In genomic region chr7:75118022-75118673, GRCm38 (mm10) we compare ENCODE assay signal across 8 mouse cellular contexts.
DNase-seq lines count a peak whose midpoint lies in the region; ATAC-seq lines count a peak whose summit lies in the region.

No protein-coding gene starts in this region.

- H3K9me3 ChIP-seq in kidney, embryonic 15.5 days (replicated peaks): no peaks in the 10 kb centered on the region
- H3K9me3 ChIP-seq in lung, embryonic 15.5 days: no peaks in the 10 kb centered on the region

- H3K9ac ChIP-seq in kidney, embryonic 15.5 days: no peak overlapping the region
- peak overlapping the region; percentile 34; the same call in 1 of the 2 replicates for H3K9ac ChIP-seq in lung, embryonic 15.5 days

- intact Hi-C loops in heart, postnatal 25 days (cut with DNase I): loop anchor here (10.0 kb wide), 1 partner anchor 1093 kb away; no protein-coding TSS in a partner anchor

- H3K4me3 ChIP-seq in kidney, embryonic 15.5 days (replicated peaks): peak overlapping the region; percentile 32
- peak overlapping the region; percentile 26 for H3K4me3 ChIP-seq in lung, embryonic 15.5 days

- 48% methylated on average over 7 of the region's 7 CpGs for WGBS in kidney, embryonic 15.5 days
- WGBS in lung, embryonic 15.5 days: 27% methylated on average over 7 of the region's 7 CpGs

- no peaks in the 10 kb centered on the region for H3K36me3 ChIP-seq in kidney, embryonic 15.5 days
- H3K36me3 ChIP-seq in lung, embryonic 15.5 days: no peaks in the 10 kb centered on the region

- H3K27me3 ChIP-seq in kidney, embryonic 15.5 days: no peaks in the 10 kb centered on the region; the same call in 1 of the 2 replicates
- no peaks in the 10 kb centered on the region for H3K27me3 ChIP-seq in lung, embryonic 15.5 days

- peak; percentile 93 for DNase-seq in heart, adult 11 months
- DNase-seq in heart, postnatal 25 days (ENCODE audit: low spot score): no peak
- peak; percentile 86 for DNase-seq in brain, adult 2 months (ENCODE audit: low read depth, low spot score)
- peak; percentile 33 to 41 for DNase-seq in heart, adult 9 months (ENCODE audit: low spot score in 2 of 2)
- DNase-seq in retina, postnatal 1 day: peak; percentile 72

- no peaks in the 10 kb centered on the region for H3K4me1 ChIP-seq in kidney, embryonic 15.5 days
- no peaks in the 10 kb centered on the region for H3K4me1 ChIP-seq in lung, embryonic 15.5 days

- H3K27ac ChIP-seq in kidney, embryonic 15.5 days: no peak overlapping the region
- H3K27ac ChIP-seq in lung, embryonic 15.5 days: no peak overlapping the region

- H3K4me2 ChIP-seq in kidney, embryonic 15.5 days: peak overlapping the region; percentile 58
- peak overlapping the region; percentile 55 for H3K4me2 ChIP-seq in lung, embryonic 15.5 days

- peak; percentile 82 for ATAC-seq in kidney, embryonic 15.5 days (replicated peaks; ENCODE audit: low FRiP score)
- 0 out of 2 replicates have a peak, but pooled peaks have one; percentile 49 for ATAC-seq in lung, embryonic 15.5 days (ENCODE audit: borderline replicate concordance, extremely low read depth, low FRiP score, low TSS enrichment)
- no peak for ATAC-seq in erythroid progenitor cell, adult 5-6 weeks (replicated peaks; ENCODE audit: low FRiP score, poor library complexity, severe bottlenecking)
